ENCODE assay signal across 27 mouse cellular contexts in the genomic region with DNA sequence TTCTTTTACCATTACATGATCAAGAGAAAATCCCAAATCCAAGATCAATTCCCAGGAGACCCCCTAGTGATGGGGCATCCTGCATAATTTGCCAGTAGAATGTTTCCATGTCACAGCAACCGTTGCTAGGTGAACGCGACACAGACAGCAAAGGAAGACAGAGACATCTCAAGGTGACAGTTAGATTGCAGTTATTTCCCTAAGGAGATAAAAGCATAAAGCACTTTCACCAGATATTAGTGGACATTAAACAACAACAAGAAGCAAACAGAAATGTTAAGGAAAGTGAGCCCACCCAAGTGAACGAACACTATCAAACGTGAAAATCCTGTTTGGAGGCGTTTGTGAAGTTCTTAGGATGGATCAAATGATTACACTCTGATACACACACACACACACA. TPM values are rescaled to one million over a fixed set of nuclear protein-coding genes. Genes with fewer than 3 reads are reported as not detected.
"Had no signal": no experiment of that assay in that cellular context is flagged by ENCODE, and none has a peak within 500 bp of the region (broad histone marks: within the 10 kb centered on the region; RNA-seq: fewer than 3 reads in every experiment).

A gene (minus strand): TSS at position 101 of the 400 bp plus-strand sequence.

- H3K27ac ChIP-seq: gastrocnemius, adult 2 months; heart, adult 2 months; heart, embryonic 13.5 days; heart, embryonic 15.5 days; hindbrain, embryonic 12.5 days; hindbrain, embryonic 15.5 days; intestine, embryonic 15.5 days; layer of hippocampus, adult 2 months; limb, embryonic 13.5 days; limb, embryonic 15.5 days; liver, embryonic 12.5 days had no signal

- H3K4me1 ChIP-seq: heart, embryonic 13.5 days; heart, embryonic 15.5 days; hindbrain, embryonic 12.5 days; hindbrain, embryonic 15.5 days; intestine, embryonic 15.5 days; limb, embryonic 13.5 days; limb, embryonic 15.5 days had no signal

- H3K36me3 ChIP-seq: heart, embryonic 13.5 days; heart, embryonic 15.5 days; hindbrain, embryonic 12.5 days; hindbrain, embryonic 15.5 days; intestine, embryonic 15.5 days; limb, embryonic 13.5 days; limb, embryonic 15.5 days; liver, embryonic 12.5 days had no signal

- ATAC-seq: inflammation-experienced regulatory T-cells, adult 6 months; intestine, embryonic 15.5 days; intestine, postnatal 0 days; liver, embryonic 12.5 days had no signal

- H3K9ac ChIP-seq: heart, embryonic 13.5 days; heart, embryonic 15.5 days; hindbrain, embryonic 12.5 days; hindbrain, embryonic 15.5 days; intestine, embryonic 15.5 days; limb, embryonic 13.5 days; limb, embryonic 15.5 days; liver, embryonic 12.5 days had no signal

- H3K4me3 ChIP-seq: gastrocnemius, adult 2 months; heart, adult 2 months; heart, embryonic 13.5 days; heart, embryonic 15.5 days; hindbrain, embryonic 12.5 days; hindbrain, embryonic 15.5 days; intestine, embryonic 15.5 days; layer of hippocampus, adult 2 months; limb, embryonic 13.5 days; limb, embryonic 15.5 days; liver, embryonic 12.5 days had no signal

- DNase-seq: gastrocnemius, adult 2 months; gastrocnemius, postnatal 10 days; gastrocnemius, postnatal 25 days; heart, adult 2 months; heart, postnatal 4 days; kidney, adult 18-20 months; kidney, adult 8-10 months; kidney, postnatal 10 days; kidney, postnatal 25 days; kidney, postnatal 4 days; left cerebral cortex, postnatal 4 days had no signal

- H3K27me3 ChIP-seq: heart, embryonic 13.5 days; heart, embryonic 15.5 days; hindbrain, embryonic 12.5 days; hindbrain, embryonic 15.5 days; intestine, embryonic 15.5 days; limb, embryonic 13.5 days; limb, embryonic 15.5 days; liver, embryonic 12.5 days had no signal

- H3K4me2 ChIP-seq: heart, embryonic 11.5 days; heart, embryonic 13.5 days; heart, embryonic 15.5 days; hindbrain, embryonic 12.5 days; hindbrain, embryonic 15.5 days; intestine, embryonic 15.5 days; limb, embryonic 13.5 days; limb, embryonic 15.5 days; liver, embryonic 12.5 days had no signal

- H3K9me3 ChIP-seq: heart, embryonic 13.5 days; heart, embryonic 15.5 days; hindbrain, embryonic 12.5 days; hindbrain, embryonic 15.5 days; intestine, embryonic 15.5 days; limb, embryonic 13.5 days; limb, embryonic 15.5 days; liver, embryonic 12.5 days had no signal

RNA-seq across cellular contexts. Expression of the gene that starts here (rescaled TPM):
- polyA plus RNA-seq: frontal cortex, adult 2 months; heart, adult 2 months; heart, embryonic 11.5 days; heart, embryonic 15.5 days; hindbrain, embryonic 12.5 days; hindbrain, embryonic 15.5 days; inflammation-experienced regulatory T-cells, adult 6 months; intestine, embryonic 15.5 days; intestine, postnatal 0 days; kidney, embryonic 14.5 days; limb, embryonic 11.5 days; limb, embryonic 15.5 days; liver, adult 2 months; liver, embryonic 12.5 days had no signal
